Mouse (Mus musculus): ENCODE results near the gene Nccrp1. TPM values are rescaled to one million over a fixed set of nuclear protein-coding genes. Genes with fewer than 3 reads are reported as not detected.

Nccrp1 gene
- polyA plus RNA-seq (2012; ENCODE audit: insufficient read depth, low replicate concordance): 0.28 TPM in 1 of 2 replicates, not detected in the other

GRCm38 (mm10) chr7:28547154-28547553, at the start of gene Nccrp1:
Nccrp1 (minus strand) TSS chr7:28547254.
- no peaks in the 10 kb centered on the region for H3K36me3 ChIP-seq (replicated peaks; ENCODE audit: low read length)
- peaks cover 1% of the 10 kb centered on the region for H3K9me3 ChIP-seq
- peak within 1 kb of the TSS; percentile 84 for H3K4me3 ChIP-seq (replicated peaks)
- H3K4me1 ChIP-seq: peaks cover 48% of the 10 kb centered on the region
- TF ChIP-seq GATA1 (IDR thresholded peaks at IDR 0.05; ENCODE audit: borderline replicate concordance, low read length) (no peak), FLI1 (IDR thresholded peaks at IDR 0.05; ENCODE audit: low read length) (no peak)
- peaks cover 38% of the 10 kb centered on the region for H3K27me3 ChIP-seq (replicated peaks)

DNA sequence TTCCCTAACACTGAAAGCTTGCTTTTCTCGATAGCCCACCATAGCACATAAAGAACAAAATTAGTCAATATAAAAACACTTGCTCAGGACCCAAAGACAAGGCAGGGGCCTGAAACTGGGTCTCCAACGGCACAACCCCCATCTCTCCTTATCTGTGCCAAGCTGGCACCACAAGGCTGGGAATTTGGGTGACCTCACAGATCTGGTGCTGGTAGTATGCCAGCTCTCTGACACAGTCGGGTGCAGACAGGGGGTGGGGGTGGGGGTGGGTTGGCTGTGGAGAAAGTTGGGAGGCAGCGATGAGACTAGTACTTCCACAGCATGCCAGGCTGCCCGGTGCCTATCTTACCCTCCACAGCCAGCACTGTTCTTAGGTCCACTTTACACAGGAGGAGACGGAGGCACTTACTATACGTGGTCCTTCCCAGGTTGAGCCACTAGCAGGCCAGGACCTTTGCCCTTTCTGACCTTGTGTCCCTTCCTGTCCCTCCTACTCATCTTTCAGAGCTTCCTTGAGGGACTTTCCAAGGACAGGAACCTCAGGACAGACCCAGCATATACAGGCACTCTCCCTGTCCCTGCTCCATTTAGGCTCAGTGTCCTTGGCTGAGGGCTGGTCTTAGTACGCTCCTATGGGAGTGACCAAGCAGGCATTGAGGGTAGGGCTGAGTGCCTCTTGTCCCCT, 48.8 kb upstream of the Nccrp1 start:
- H3K27me3 ChIP-seq (replicated peaks): peaks cover 7% of the 10 kb centered on the region
- peak overlapping the region; percentile 44 for H3K4me3 ChIP-seq (replicated peaks)
- no peak for TF ChIP-seq GATA1 (IDR thresholded peaks at IDR 0.05; ENCODE audit: borderline replicate concordance, low read length)
- TF ChIP-seq FLI1 (IDR thresholded peaks at IDR 0.05; ENCODE audit: low read length): no peak
- peaks cover 76% of the 10 kb centered on the region for H3K4me1 ChIP-seq
- H3K36me3 ChIP-seq (replicated peaks; ENCODE audit: low read length): peaks cover 6% of the 10 kb centered on the region
- H3K9me3 ChIP-seq: no peaks in the 10 kb centered on the region

DNA sequence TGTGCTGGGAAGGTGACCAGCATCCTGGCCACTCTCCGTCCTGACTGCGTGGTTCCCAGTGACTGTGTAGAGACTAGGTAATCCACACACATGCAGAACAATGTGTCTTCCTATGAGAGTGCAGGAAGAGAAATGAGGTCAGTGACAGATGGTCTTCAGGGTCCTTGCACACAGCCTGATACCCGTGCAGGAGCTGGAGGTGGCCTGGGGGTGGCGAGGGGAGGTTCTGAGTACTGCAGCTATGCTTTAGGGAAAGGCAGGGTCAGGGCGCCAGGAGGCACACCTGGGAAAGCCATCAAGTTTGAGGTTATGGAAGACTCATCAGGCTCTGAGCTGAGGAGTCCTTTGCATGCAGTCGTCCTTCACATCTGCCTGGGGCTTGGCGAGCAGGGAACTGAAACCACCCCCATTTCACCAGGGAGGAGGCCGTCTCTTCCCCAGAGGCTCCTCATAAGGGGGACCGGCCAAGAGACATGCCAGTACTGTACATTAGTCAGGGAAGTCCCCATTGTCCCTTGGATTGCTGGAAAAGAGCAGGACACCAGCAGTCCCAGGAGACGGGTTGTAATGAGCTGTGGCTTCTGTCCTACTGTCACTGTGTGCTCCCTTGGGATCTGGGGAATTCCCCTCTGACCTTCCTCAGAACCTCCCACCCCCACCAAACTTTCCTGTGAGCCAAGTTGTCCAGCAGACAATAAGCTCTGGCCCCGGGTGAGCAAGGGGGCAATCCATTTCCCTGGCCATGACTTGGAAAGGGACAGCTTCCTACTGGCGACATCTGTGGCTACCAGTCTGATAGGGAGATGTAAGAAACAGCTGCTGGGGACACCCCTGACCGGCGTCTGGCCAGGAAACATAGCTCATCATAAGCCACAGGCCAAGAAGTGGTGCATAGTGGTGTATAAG, 46.4 kb upstream of the Nccrp1 start:
- Histone ChIP-seq H3K9me3 (no peaks in the 10 kb centered on the region), H3K4me3 (replicated peaks) (peak overlapping the region; percentile 38), H3K4me1 (peaks cover 88% of the 10 kb centered on the region), H3K27me3 (replicated peaks) (peaks cover 7% of the 10 kb centered on the region), H3K36me3 (replicated peaks; ENCODE audit: low read length) (peaks cover 6% of the 10 kb centered on the region)
- TF ChIP-seq FLI1 (IDR thresholded peaks at IDR 0.05; ENCODE audit: low read length) (no peak), GATA1 (IDR thresholded peaks at IDR 0.05; ENCODE audit: borderline replicate concordance, low read length) (no peak)

DNA sequence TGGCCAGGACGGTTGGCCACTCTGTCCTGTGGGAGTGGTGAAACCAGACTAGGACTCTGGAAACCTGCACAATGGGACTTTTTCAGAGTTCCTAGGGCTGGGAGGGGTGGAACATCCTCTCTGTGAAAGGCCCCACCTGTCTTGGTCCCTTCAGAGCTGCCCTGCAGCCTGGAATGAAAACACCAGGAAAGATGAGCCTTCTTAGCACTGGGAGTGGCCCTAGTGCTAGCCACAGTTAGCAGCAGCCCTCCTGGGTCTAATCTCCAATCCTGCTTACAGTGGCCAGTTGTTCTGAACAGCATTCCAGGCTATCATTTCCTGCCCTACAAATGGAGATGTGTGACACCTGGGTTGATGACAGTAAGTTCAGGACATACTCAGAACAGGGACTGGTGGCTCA, 44.8 kb upstream of the Nccrp1 start:
- no peaks in the 10 kb centered on the region for H3K9me3 ChIP-seq
- H3K4me1 ChIP-seq: peaks cover 93% of the 10 kb centered on the region
- no peak for TF ChIP-seq GATA1 (IDR thresholded peaks at IDR 0.05; ENCODE audit: borderline replicate concordance, low read length)
- no peak for TF ChIP-seq FLI1 (IDR thresholded peaks at IDR 0.05; ENCODE audit: low read length)
- peaks cover 7% of the 10 kb centered on the region for H3K27me3 ChIP-seq (replicated peaks)
- no peak overlapping the region for H3K4me3 ChIP-seq (replicated peaks)
- H3K36me3 ChIP-seq (replicated peaks; ENCODE audit: low read length): peaks cover 6% of the 10 kb centered on the region

GRCm38 (mm10) chr7:28587644-28588043, 40.6 kb upstream of the Nccrp1 start:
- peaks cover 92% of the 10 kb centered on the region for H3K4me1 ChIP-seq
- H3K4me3 ChIP-seq (replicated peaks): no peak overlapping the region
- no peaks in the 10 kb centered on the region for H3K36me3 ChIP-seq (replicated peaks; ENCODE audit: low read length)
- TF ChIP-seq GATA1 (IDR thresholded peaks at IDR 0.05; ENCODE audit: borderline replicate concordance, low read length) (no peak), FLI1 (IDR thresholded peaks at IDR 0.05; ENCODE audit: low read length) (no peak)
- H3K27me3 ChIP-seq (replicated peaks): peaks cover 1% of the 10 kb centered on the region
- no peaks in the 10 kb centered on the region for H3K9me3 ChIP-seq

DNA sequence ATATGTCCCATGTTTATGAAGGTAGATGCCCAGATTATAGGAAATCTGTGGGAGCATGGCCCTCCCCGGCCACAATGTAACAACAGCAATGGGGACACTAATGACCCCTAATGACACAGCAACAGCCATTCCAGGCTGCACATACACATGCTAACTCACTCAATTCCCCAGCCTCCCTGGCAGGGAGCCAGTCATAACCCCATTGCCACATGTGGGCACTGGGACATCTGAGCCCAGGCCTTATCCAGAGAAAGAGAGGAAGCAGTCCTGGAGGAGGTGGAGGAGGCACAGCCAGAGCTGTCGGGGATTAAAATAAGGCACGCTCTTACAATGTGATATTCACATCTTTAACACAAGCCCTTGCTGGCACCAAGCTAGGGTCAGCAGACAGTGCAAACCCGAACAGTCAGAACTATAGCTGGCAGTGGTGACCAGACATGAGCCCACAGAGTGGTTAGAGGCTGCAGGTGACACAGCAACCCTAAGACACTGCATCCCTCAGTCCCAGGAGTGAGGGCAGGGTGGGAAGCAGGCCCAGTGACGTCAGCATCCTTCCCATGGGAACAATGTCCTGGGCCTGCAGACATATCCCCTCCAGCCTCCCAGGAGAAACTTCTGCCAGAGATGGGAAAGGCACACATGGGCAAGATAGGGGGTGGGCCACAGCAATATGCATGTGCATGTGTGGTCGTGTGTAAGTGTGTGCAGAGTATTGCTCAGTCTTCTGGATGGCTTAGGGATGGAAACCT, 39.8 kb upstream of the Nccrp1 start:
- peaks cover 2% of the 10 kb centered on the region for H3K36me3 ChIP-seq (replicated peaks; ENCODE audit: low read length)
- no peaks in the 10 kb centered on the region for H3K27me3 ChIP-seq (replicated peaks)
- H3K9me3 ChIP-seq: no peaks in the 10 kb centered on the region
- no peak for TF ChIP-seq GATA1 (IDR thresholded peaks at IDR 0.05; ENCODE audit: borderline replicate concordance, low read length)
- TF ChIP-seq FLI1 (IDR thresholded peaks at IDR 0.05; ENCODE audit: low read length): no peak
- H3K4me1 ChIP-seq: peaks cover 92% of the 10 kb centered on the region
- H3K4me3 ChIP-seq (replicated peaks): peak overlapping the region; percentile 68

DNA sequence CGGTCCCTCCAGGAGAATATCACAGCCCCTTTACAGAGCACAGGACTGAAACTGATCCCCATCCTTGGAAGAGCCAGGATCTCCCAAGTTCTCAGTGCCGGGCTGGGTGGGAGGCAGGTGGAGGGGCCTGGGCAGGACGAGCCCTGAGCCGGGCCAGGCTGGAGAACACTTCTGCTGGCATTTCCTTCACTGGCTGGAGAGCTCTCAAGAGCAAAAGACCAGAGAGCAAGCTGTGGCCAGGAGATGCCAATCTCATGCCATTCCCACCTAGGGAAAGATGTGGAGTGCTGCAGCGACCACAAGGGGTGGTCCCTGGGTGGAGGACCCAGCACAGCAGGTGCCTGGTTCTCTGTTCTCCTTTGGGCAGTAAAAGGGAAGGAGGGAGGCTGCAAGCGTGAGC, 37.9 kb upstream of the Nccrp1 start:
- Histone ChIP-seq H3K27me3 (replicated peaks) (no peaks in the 10 kb centered on the region), H3K4me1 (peaks cover 92% of the 10 kb centered on the region), H3K36me3 (replicated peaks; ENCODE audit: low read length) (peaks cover 10% of the 10 kb centered on the region), H3K9me3 (peaks cover 3% of the 10 kb centered on the region; the same call in 1 of the 2 replicates), H3K4me3 (replicated peaks) (no peak overlapping the region)
- TF ChIP-seq FLI1 (IDR thresholded peaks at IDR 0.05; ENCODE audit: low read length) (no peak), GATA1 (IDR thresholded peaks at IDR 0.05; ENCODE audit: borderline replicate concordance, low read length) (no peak)

DNA sequence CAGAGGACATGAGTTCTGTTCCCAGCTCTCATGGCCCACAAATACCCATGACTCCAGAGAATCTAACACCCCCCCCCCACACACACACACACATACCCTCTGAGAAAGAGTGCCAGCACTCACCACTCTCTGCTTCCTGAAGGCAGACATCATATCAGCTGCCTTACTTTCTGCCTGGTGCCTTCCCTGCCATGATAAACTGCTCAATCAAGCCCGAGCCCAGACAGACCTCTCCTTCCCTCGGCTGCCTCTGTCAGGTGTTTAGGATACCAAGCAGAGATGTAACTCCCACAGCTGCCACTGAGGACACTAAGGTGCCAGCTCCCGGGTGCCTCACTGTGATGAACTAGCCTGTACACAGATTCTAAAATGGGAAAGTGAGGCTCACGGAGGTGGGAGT, 37.4 kb upstream of the Nccrp1 start:
- no peak for TF ChIP-seq FLI1 (IDR thresholded peaks at IDR 0.05; ENCODE audit: low read length)
- TF ChIP-seq GATA1 (IDR thresholded peaks at IDR 0.05; ENCODE audit: borderline replicate concordance, low read length): no peak
- H3K9me3 ChIP-seq: peaks cover 3% of the 10 kb centered on the region; the same call in 1 of the 2 replicates
- peaks cover 10% of the 10 kb centered on the region for H3K36me3 ChIP-seq (replicated peaks; ENCODE audit: low read length)
- H3K27me3 ChIP-seq (replicated peaks): no peaks in the 10 kb centered on the region
- H3K4me1 ChIP-seq: peaks cover 94% of the 10 kb centered on the region
- peak overlapping the region; percentile 7 for H3K4me3 ChIP-seq (replicated peaks)

DNA sequence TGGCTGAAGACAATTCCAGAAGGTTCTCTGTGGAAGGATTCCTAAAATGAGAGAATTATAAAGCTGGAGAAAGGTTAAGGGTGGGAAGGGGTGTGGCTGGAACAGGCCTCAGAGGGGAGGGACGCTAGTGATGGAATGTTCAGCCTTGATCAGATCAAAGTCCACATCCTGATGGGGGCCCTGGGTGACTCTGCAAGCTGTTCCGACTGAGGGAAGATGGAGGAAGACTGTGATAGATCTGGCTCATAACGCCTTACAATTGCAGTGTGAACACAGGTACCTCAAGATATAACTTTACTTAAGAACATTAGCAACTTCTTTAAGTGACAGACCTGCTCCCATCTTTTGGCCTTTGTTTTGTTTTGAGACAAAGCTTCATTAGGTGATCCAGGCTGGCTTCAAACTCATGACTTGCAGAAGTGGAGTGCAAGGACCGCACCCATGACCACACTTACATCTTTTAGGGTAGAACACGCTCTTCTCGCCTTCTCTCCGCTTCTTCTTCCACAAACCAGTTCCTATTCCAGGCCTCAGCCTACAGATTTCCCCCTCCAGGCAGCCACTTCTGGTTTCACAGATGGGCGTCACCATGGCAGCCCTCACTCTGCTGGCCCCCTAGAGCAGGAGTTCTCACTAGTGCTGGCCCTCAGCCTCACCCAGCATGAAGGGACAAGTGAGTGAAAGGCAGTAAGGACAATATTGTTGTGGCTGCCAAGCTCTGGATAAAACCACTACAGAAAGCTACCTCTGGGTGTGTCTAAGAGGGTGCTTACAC, 36.7 kb upstream of the Nccrp1 start:
- Histone ChIP-seq H3K4me3 (replicated peaks) (peak overlapping the region; percentile 26), H3K36me3 (replicated peaks; ENCODE audit: low read length) (peaks cover 17% of the 10 kb centered on the region), H3K9me3 (peaks cover 3% of the 10 kb centered on the region; the same call in 1 of the 2 replicates), H3K4me1 (peaks cover 95% of the 10 kb centered on the region), H3K27me3 (replicated peaks) (no peaks in the 10 kb centered on the region)
- no peak for TF ChIP-seq GATA1 (IDR thresholded peaks at IDR 0.05; ENCODE audit: borderline replicate concordance, low read length)
- TF ChIP-seq FLI1 (IDR thresholded peaks at IDR 0.05; ENCODE audit: low read length): no peak

Measured in megakaryocyte, embryonic 14.5 days (primary cell).